Mouse (Mus musculus): ENCODE data around the gene Srgn.
"Not testable (repeated sequence)": the region's sequence is repeated elsewhere in the genome, so short reads cannot be mapped to it uniquely, and the experiment has no call there.

Gene Srgn

GRCm38 (mm10) chr10:62485878-62486582 is 41.2 kb downstream of the Srgn start:
- peak in 1 of 2 experiments; percentile 29 for DNase-seq (ENCODE audit: low spot score in 2 of 2)

GRCm38 (mm10) chr10:62481108-62481852 is 46.0 kb downstream of the Srgn start:
- DNase-seq (ENCODE audit: low spot score in 2 of 2), result no peak

GRCm38 (mm10) chr10:62476980-62477379 is 50.3 kb downstream of the Srgn start:
- no peak for DNase-seq (ENCODE audit: low spot score in 2 of 2)

- no peak for DNase-seq (ENCODE audit: low spot score in 2 of 2)
Measured at GRCm38 (mm10) chr10:62474944-62475343, 52.3 kb downstream of the Srgn start.

GRCm38 (mm10) chr10:62471105-62471504 is 56.1 kb downstream of the Srgn start:
- no peak for DNase-seq (ENCODE audit: low spot score in 2 of 2)

GRCm38 (mm10) chr10:62469736-62470135 is 57.5 kb downstream of the Srgn start:
- DNase-seq (ENCODE audit: low spot score in 2 of 2), result no peak

- no peak for DNase-seq (ENCODE audit: low spot score in 2 of 2)
Measured at GRCm38 (mm10) chr10:62461321-62461720, 65.9 kb downstream of the Srgn start.

GRCm38 (mm10) chr10:62452001-62452400 is 75.2 kb downstream of the Srgn start:
- DNase-seq (ENCODE audit: low spot score in 2 of 2), result not testable (repeated sequence)

GRCm38 (mm10) chr10:62450280-62450640 is 77.0 kb downstream of the Srgn start:
- DNase-seq (ENCODE audit: low spot score in 2 of 2), result no peak

GRCm38 (mm10) chr10:62449364-62450279 is 77.6 kb downstream of the Srgn start, which contains the start of the genes 4930507D05Rik and Supv3l1:
Gene 4930507D05Rik, plus strand, starts transcription at chr10:62449489.
Gene Supv3l1, minus strand, starts transcription at chr10:62449738.
- peak; percentile 87 to 88 for DNase-seq (ENCODE audit: low spot score in 2 of 2)

All from urinary bladder, postnatal 36 days (tissue).